Mouse (Mus musculus) hindbrain, embryonic 11.5 days (tissue): ENCODE data around the gene Adgrl3. TPM values are rescaled to one million over a fixed set of nuclear protein-coding genes. Genes with fewer than 3 reads are reported as not detected.

Experiments used
- ATAC-seq: fragments of 200-750 bp; cut with Nextera tagmentation; 2 replicates; pipeline ENCODE4 v1.8.0; 2017; ENCODE audit warnings: mild to moderate bottlenecking, moderate TSS enrichment, moderate library complexity; ENCODE audit not compliant: low FRiP score
- DNase-seq: peaks from one replicate; pipeline ENCODE4 v3.0.0-alpha.2; 2015; ENCODE audit warnings: low spot score
- H3K27ac ChIP-seq: fragments of 300-500 bp; sonication (generic); 2 replicates; pipeline ENCODE4 v1.5.1; 2014; ENCODE audit warnings: mild to moderate bottlenecking, low read depth, low read length
- H3K27me3 ChIP-seq: fragments of 300-500 bp; sonication (generic); 2 replicates; pipeline ENCODE4 v1.6.1; 2014; ENCODE audit warnings: mild to moderate bottlenecking, low read length, moderate library complexity, mixed read lengths; ENCODE audit not compliant: control insufficient read depth, insufficient read depth
- H3K36me3 ChIP-seq: fragments of 300-500 bp; sonication (generic); 2 replicates; pipeline ENCODE4 v1.6.1; 2014; ENCODE audit warnings: mild to moderate bottlenecking, low read length, moderate library complexity, mixed read lengths; ENCODE audit not compliant: control insufficient read depth, insufficient read depth
- H3K4me1 ChIP-seq: fragments of 300-500 bp; sonication (generic); replicated peaks from 2 replicates; pipeline ENCODE4 v1.6.1; 2014; ENCODE audit warnings: low read length, mixed read lengths; ENCODE audit not compliant: control insufficient read depth, insufficient read depth
- H3K4me2 ChIP-seq: fragments of 300-500 bp; sonication (generic); replicated peaks from 2 replicates; pipeline ENCODE4 v1.6.1; 2014; ENCODE audit warnings: mild to moderate bottlenecking, low read depth, low read length
- H3K4me3 ChIP-seq: fragments of 300-500 bp; sonication (generic); 2 replicates; pipeline ENCODE4 v1.5.1; 2014; ENCODE audit warnings: low read depth, low read length
- H3K9ac ChIP-seq: fragments of 300-500 bp; sonication (generic); 2 replicates; pipeline ENCODE4 v1.6.1; 2014; ENCODE audit warnings: low read depth, low read length
- H3K9me3 ChIP-seq: fragments of 300-500 bp; sonication (generic); 2 replicates; pipeline ENCODE4 v1.6.1; 2016; ENCODE audit warnings: low read length; ENCODE audit not compliant: control insufficient read depth
- WGBS: fragments of 180-500 bp; shearing (Covaris S2); extraction: QIAGEN DNeasy Blood & Tissue Kit; methylation state at CpG from one replicate; pipeline ENCODE4 v1.1.7; 2014; 5-methylcytosine and 5-hydroxymethylcytosine counted together
- polyA plus RNA-seq: library from polyadenylated mRNA; unstranded; fragments of >200 nt; fragmentation: Nextera tagmentation; extraction: Ambion mirVana; gene quantifications from 2 replicates; pipeline ENCODE4 v1.2.1, GENCODE M21; 2014

Adgrl3 gene
- polyA plus RNA-seq, 1 experiment from 2014 or later, result 40.2 TPM

GRCm38 (mm10) chr5:81061386-81061785, 41.4 kb downstream of the Adgrl3 start:
- DNase-seq, result no peak
- Histone ChIP-seq H3K4me2 (no peak overlapping the region), H3K9ac (no peak overlapping the region)

GRCm38 (mm10) chr5:81064026-81064425, 44.1 kb downstream of the Adgrl3 start:
- Histone ChIP-seq H3K27ac (no peak overlapping the region), H3K4me3 (no peak overlapping the region), H3K27me3 (no peaks in the 10 kb centered on the region), H3K4me1 (no peaks in the 10 kb centered on the region), H3K4me2 (no peak overlapping the region), H3K9me3 (no peaks in the 10 kb centered on the region), H3K9ac (no peak overlapping the region), H3K36me3 (no peaks in the 10 kb centered on the region)
- 44% methylated on average over 2 of the region's 2 CpGs for WGBS
- DNase-seq (no peak), ATAC-seq (no peak)

More at GRCm38 (mm10) chr5:81061386-81061785, 41.4 kb downstream of the Adgrl3 start:
- H3K36me3 ChIP-seq, result no peaks in the 10 kb centered on the region
- no peak overlapping the region for H3K27ac ChIP-seq
- no peaks in the 10 kb centered on the region for H3K4me1 ChIP-seq
- H3K27me3 ChIP-seq, result no peaks in the 10 kb centered on the region
- H3K4me3 ChIP-seq, result no peak overlapping the region
- peak; percentile 65 for ATAC-seq
- H3K9me3 ChIP-seq, result no peaks in the 10 kb centered on the region

- ATAC-seq (no peak), DNase-seq (no peak)
- 79% methylated on average over 6 of the region's 6 CpGs for WGBS
- H3K27me3 ChIP-seq, result no peaks in the 10 kb centered on the region
- H3K4me3 ChIP-seq, result no peak overlapping the region
- H3K4me2 ChIP-seq, result no peak overlapping the region
- H3K36me3 ChIP-seq, result no peaks in the 10 kb centered on the region
- no peaks in the 10 kb centered on the region for H3K4me1 ChIP-seq
- H3K9ac ChIP-seq, result no peak overlapping the region
- no peak overlapping the region for H3K27ac ChIP-seq
- no peaks in the 10 kb centered on the region for H3K9me3 ChIP-seq
Observed at GRCm38 (mm10) chr5:81068173-81068572, 48.2 kb downstream of the Adgrl3 start.

- no peak for DNase-seq
- Histone ChIP-seq H3K4me2 (no peak overlapping the region), H3K27ac (no peak overlapping the region)
Observed at GRCm38 (mm10) chr5:81068839-81069238, 48.9 kb downstream of the Adgrl3 start.

GRCm38 (mm10) chr5:81072888-81073287, 53.0 kb downstream of the Adgrl3 start:
- Histone ChIP-seq H3K27ac (no peak overlapping the region), H3K4me3 (no peak overlapping the region), H3K36me3 (no peaks in the 10 kb centered on the region), H3K27me3 (no peaks in the 10 kb centered on the region), H3K4me1 (no peaks in the 10 kb centered on the region), H3K9me3 (no peaks in the 10 kb centered on the region), H3K9ac (no peak overlapping the region), H3K4me2 (no peak overlapping the region)
- WGBS, result 78% methylated on average over 5 of the region's 5 CpGs
- ATAC-seq (no peak), DNase-seq (no peak)

More at GRCm38 (mm10) chr5:81068839-81069238, 48.9 kb downstream of the Adgrl3 start:
- H3K4me3 ChIP-seq, result no peak overlapping the region
- no peaks in the 10 kb centered on the region for H3K36me3 ChIP-seq
- no peaks in the 10 kb centered on the region for H3K27me3 ChIP-seq
- H3K4me1 ChIP-seq, result no peaks in the 10 kb centered on the region
- no peak overlapping the region for H3K9ac ChIP-seq
- no peak for ATAC-seq
- 74% methylated on average over 4 of the region's 4 CpGs for WGBS
- H3K9me3 ChIP-seq, result no peaks in the 10 kb centered on the region

GRCm38 (mm10) chr5:81073875-81074274, 53.9 kb downstream of the Adgrl3 start:
- no peak overlapping the region for H3K27ac ChIP-seq
- no peak for DNase-seq
- H3K4me2 ChIP-seq, result no peak overlapping the region
- no peaks in the 10 kb centered on the region for H3K4me1 ChIP-seq
- H3K36me3 ChIP-seq, result no peaks in the 10 kb centered on the region
- 89% methylated on average over 1 of the region's 1 CpGs for WGBS
- H3K4me3 ChIP-seq, result no peak overlapping the region
- H3K9ac ChIP-seq, result no peak overlapping the region
- no peaks in the 10 kb centered on the region for H3K27me3 ChIP-seq
- no peak for ATAC-seq
- H3K9me3 ChIP-seq, result no peaks in the 10 kb centered on the region

- Histone ChIP-seq H3K4me1 (no peaks in the 10 kb centered on the region), H3K9ac (no peak overlapping the region), H3K27me3 (no peaks in the 10 kb centered on the region), H3K27ac (no peak overlapping the region), H3K9me3 (no peaks in the 10 kb centered on the region), H3K4me2 (no peak overlapping the region), H3K4me3 (no peak overlapping the region), H3K36me3 (no peaks in the 10 kb centered on the region)
- WGBS, result 65% methylated on average over 5 of the region's 5 CpGs
- DNase-seq (no peak), ATAC-seq (no peak)
Observed at GRCm38 (mm10) chr5:81076377-81076776, 56.4 kb downstream of the Adgrl3 start.

- no peak for DNase-seq
- Histone ChIP-seq H3K9me3 (no peaks in the 10 kb centered on the region), H3K4me1 (no peaks in the 10 kb centered on the region), H3K27me3 (no peaks in the 10 kb centered on the region), H3K4me2 (no peak overlapping the region), H3K4me3 (no peak overlapping the region), H3K9ac (no peak overlapping the region), H3K36me3 (no peaks in the 10 kb centered on the region), H3K27ac (no peak overlapping the region)
- ATAC-seq, result no peak
- WGBS, result 93% methylated on average over 7 of the region's 7 CpGs
Observed at GRCm38 (mm10) chr5:81077031-81077430, 57.1 kb downstream of the Adgrl3 start.

- H3K9ac ChIP-seq, result no peak overlapping the region
- no peak overlapping the region for H3K4me2 ChIP-seq
- DNase-seq (no peak), ATAC-seq (no peak)
- 92% methylated on average over 1 of the region's 1 CpGs for WGBS
- no peak overlapping the region for H3K27ac ChIP-seq
- no peaks in the 10 kb centered on the region for H3K36me3 ChIP-seq
- no peak overlapping the region for H3K4me3 ChIP-seq
- H3K4me1 ChIP-seq, result no peaks in the 10 kb centered on the region
- H3K9me3 ChIP-seq, result no peaks in the 10 kb centered on the region
- H3K27me3 ChIP-seq, result no peaks in the 10 kb centered on the region
Observed at GRCm38 (mm10) chr5:81077990-81078389, 58.1 kb downstream of the Adgrl3 start.
